In genomic region chr7:97590488-97590887, GRCm38 (mm10) we compare ENCODE assay signal across 15 mouse cellular contexts. TPM values are rescaled to one million over a fixed set of nuclear protein-coding genes. Genes with fewer than 3 reads are reported as not detected.
A peak's percentile ranks its signal among the peaks of the same experiment; 100 is the strongest.
DNase-seq lines count a peak whose midpoint lies in the region; ATAC-seq and TF ChIP-seq lines count a peak whose summit lies in the region.
"Had no signal": no experiment of that assay in that cellular context is flagged by ENCODE, and none has a peak within 500 bp of the region (broad histone marks: within the 10 kb centered on the region; RNA-seq: fewer than 3 reads in every experiment).

No protein-coding gene starts in this region.

- intact Hi-C loops in heart, postnatal 14 days (cut with DNase I), result no loop called here

- no peak for DNase-seq in heart, postnatal 14 days
- peak; percentile 59 for DNase-seq in ZHBTc4 (ENCODE audit: low read depth, low spot score)
- peak in 2 of 3 experiments; percentile 1 to 17 for DNase-seq in liver, embryonic 14.5 days (ENCODE audit: low read depth in 3 of 3, low spot score in 3 of 3)
- no peak for DNase-seq in testis, postnatal 10 days (ENCODE audit: low spot score)
- DNase-seq: cerebellum, adult 9-11 months; heart, postnatal 10 days; kidney, postnatal 14 days had no signal

- 3% methylated on average over 3 of the region's 3 CpGs for WGBS in heart, embryonic 13.5 days
- 15% methylated on average over 3 of the region's 3 CpGs for WGBS in liver, embryonic 14.5 days (ENCODE audit: insufficient replicate concordance)

- H3K9me3 ChIP-seq in heart, embryonic 13.5 days, result no peaks in the 10 kb centered on the region
- no peaks in the 10 kb centered on the region for H3K9me3 ChIP-seq in ES-Bruce4 (replicated peaks; ENCODE audit: control insufficient read depth, insufficient read depth, low read length, poor library complexity, severe bottlenecking)
- no peaks in the 10 kb centered on the region for H3K9me3 ChIP-seq in liver, embryonic 14.5 days (ENCODE audit: control insufficient read depth, low read length)
- H3K9me3 ChIP-seq: limb, embryonic 15.5 days; megakaryocyte, embryonic 14.5 days; neural tube, embryonic 13.5 days had no signal

- no peak for TF ChIP-seq EP300 in ES-Bruce4 (IDR thresholded peaks at IDR 0.05; ENCODE audit: insufficient read depth, low read depth, low read length)
- peak; percentile 24; the same call in 1 of the 2 replicates for TF ChIP-seq EP300 in liver, embryonic 14.5 days (IDR thresholded peaks at IDR 0.05; ENCODE audit: low read depth)

- peaks cover 46% of the 10 kb centered on the region for H3K4me1 ChIP-seq in heart, embryonic 13.5 days
- peaks cover 9% of the 10 kb centered on the region for H3K4me1 ChIP-seq in ES-Bruce4 (ENCODE audit: control insufficient read depth, insufficient read depth, low read length)
- peaks cover 19 to 22% of the 10 kb centered on the region in 2 experiments for H3K4me1 ChIP-seq in liver, embryonic 14.5 days (replicated peaks; ENCODE audit: control insufficient read depth in 2 of 2, insufficient read depth in 2 of 2, low read length in 1 of 2)

- no peaks in the 10 kb centered on the region for H3K27me3 ChIP-seq in heart, embryonic 13.5 days (replicated peaks)
- H3K27me3 ChIP-seq in ES-Bruce4 (ENCODE audit: control insufficient read depth, insufficient read depth, low read length, poor library complexity, severe bottlenecking), result no peaks in the 10 kb centered on the region
- H3K27me3 ChIP-seq in liver, embryonic 14.5 days (ENCODE audit: control insufficient read depth, insufficient read depth, low read length), result no peaks in the 10 kb centered on the region
- H3K27me3 ChIP-seq: limb, embryonic 15.5 days; megakaryocyte, embryonic 14.5 days; neural tube, embryonic 13.5 days had no signal

- H3K27ac ChIP-seq in heart, embryonic 13.5 days (replicated peaks), result peak overlapping the region; percentile 9; the same call in 1 of the 2 replicates
- peak overlapping the region; percentile 39; the same call in 1 of the 2 replicates for H3K27ac ChIP-seq in ES-Bruce4 (ENCODE audit: insufficient read depth, low read length)
- H3K27ac ChIP-seq in liver, embryonic 14.5 days, result no peak overlapping the region
- H3K27ac ChIP-seq: left cerebral cortex, adult 2 months; limb, embryonic 15.5 days; neural tube, embryonic 13.5 days had no signal

- no peak for TF ChIP-seq CTCF in ES-Bruce4 (IDR thresholded peaks at IDR 0.05; ENCODE audit: low read depth, low read length)
- no peak for TF ChIP-seq CTCF in liver, embryonic 14.5 days (IDR thresholded peaks at IDR 0.05; ENCODE audit: low read depth)

- ATAC-seq in heart, embryonic 13.5 days (ENCODE audit: extremely low read depth, insufficient number of reproducible peaks, low FRiP score, low TSS enrichment), result no peak
- ATAC-seq in liver, embryonic 14.5 days (ENCODE audit: insufficient read depth), result peak; percentile 76
- ATAC-seq in granulocyte monocyte progenitor cell, adult 5-6 weeks (replicated peaks; ENCODE audit: poor library complexity, severe bottlenecking), result no peak
- ATAC-seq: activated CD4-positive, CD25-positive, alpha-beta regulatory T cell, adult 4 months had no signal

- H3K36me3 ChIP-seq in heart, embryonic 13.5 days, result 0 out of 2 replicates have a peak, but pooled peaks cover 3% of the 10 kb centered on the region
- H3K36me3 ChIP-seq in ES-Bruce4 (ENCODE audit: control insufficient read depth, insufficient read depth, low read length, poor library complexity, severe bottlenecking), result no peaks in the 10 kb centered on the region
- no peaks in the 10 kb centered on the region for H3K36me3 ChIP-seq in liver, embryonic 14.5 days (replicated peaks; ENCODE audit: control insufficient read depth, insufficient read depth, low read depth)
- H3K36me3 ChIP-seq: limb, embryonic 15.5 days had no signal

- H3K9ac ChIP-seq in heart, embryonic 13.5 days, result peak overlapping the region; percentile 59
- no peak overlapping the region for H3K9ac ChIP-seq in ES-Bruce4 (ENCODE audit: low read depth, poor library complexity, severe bottlenecking)
- no peak overlapping the region for H3K9ac ChIP-seq in liver, embryonic 14.5 days (replicated peaks)
- H3K9ac ChIP-seq: limb, embryonic 15.5 days; neural tube, embryonic 13.5 days had no signal

- no peak overlapping the region for H3K4me3 ChIP-seq in heart, embryonic 13.5 days
- no peak overlapping the region for H3K4me3 ChIP-seq in ES-Bruce4 (ENCODE audit: low read depth, low read length)
- H3K4me3 ChIP-seq in liver, embryonic 14.5 days (ENCODE audit: insufficient read depth in 1 of 2, low read depth in 2 of 2, low read length in 2 of 2), result no peak overlapping the region
- H3K4me3 ChIP-seq: left cerebral cortex, adult 2 months; limb, embryonic 15.5 days; megakaryocyte, embryonic 14.5 days; neural tube, embryonic 13.5 days had no signal

- H3K4me2 ChIP-seq in heart, embryonic 13.5 days, result no peak overlapping the region; the same call in 1 of the 2 replicates
- H3K4me2 ChIP-seq in liver, embryonic 14.5 days (ENCODE audit: low read depth), result peak overlapping the region; percentile 1
- H3K4me2 ChIP-seq: limb, embryonic 15.5 days; neural tube, embryonic 13.5 days had no signal

- no peak for TF ChIP-seq POLR2A in ES-Bruce4 (IDR thresholded peaks at IDR 0.05; ENCODE audit: insufficient read depth, low read length)

RNA-seq across cellular contexts. Expression of gene Rsf1, which starts 10.8 kb away (rescaled TPM):
- 11.2 and 14.0 TPM in 2 replicates for polyA plus RNA-seq in heart, embryonic 13.5 days (2015; fragmentation: Nextera tagmentation; extraction: Ambion mirVana)
- total RNA-seq in heart, postnatal 14 days (2021), result 10 to 100 TPM; 17.4 to 18.6 TPM
- polyA plus RNA-seq in ES-Bruce4 (2011; ENCODE audit: insufficient read depth, insufficient read length, low read depth, missing spikeins), result 57.3 and 66.4 TPM in 2 replicates
- polyA plus RNA-seq in liver, embryonic 14.5 days (2012; rRNA removed), result 1.4 and 2.8 TPM in 2 replicates
- polyA plus RNA-seq in liver, embryonic 14.5 days (2014; fragmentation: Nextera tagmentation; extraction: Ambion mirVana), result 4.9 and 5.0 TPM in 2 replicates
- total RNA-seq in granulocyte monocyte progenitor cell, adult 5-6 weeks (2014; fragmentation: Nextera tagmentation), result 21.9 and 33.3 TPM in 2 replicates
- 35.8 and 38.3 TPM in 2 replicates for total RNA-seq in granulocyte monocyte progenitor cell, adult 5-6 weeks (2017)

RNA-seq across cellular contexts. Expression of gene Aamdc, which starts 11.2 kb away (rescaled TPM):
- 36.4 and 39.7 TPM in 2 replicates for polyA plus RNA-seq in heart, embryonic 13.5 days (2015; fragmentation: Nextera tagmentation; extraction: Ambion mirVana)
- total RNA-seq in heart, postnatal 14 days (2021), result 10 to 100 TPM; 47.5 to 48.8 TPM
- 23.8 and 25.2 TPM in 2 replicates for polyA plus RNA-seq in ES-Bruce4 (2011; ENCODE audit: insufficient read depth, insufficient read length, low read depth, missing spikeins)
- 7.7 and 9.9 TPM in 2 replicates for polyA plus RNA-seq in liver, embryonic 14.5 days (2012; rRNA removed)
- 16.0 and 16.4 TPM in 2 replicates for polyA plus RNA-seq in liver, embryonic 14.5 days (2014; fragmentation: Nextera tagmentation; extraction: Ambion mirVana)
- 15.4 and 36.3 TPM in 2 replicates for total RNA-seq in granulocyte monocyte progenitor cell, adult 5-6 weeks (2014; fragmentation: Nextera tagmentation)
- 37.0 and 42.6 TPM in 2 replicates for total RNA-seq in granulocyte monocyte progenitor cell, adult 5-6 weeks (2017)

Comparison
In these comparisons a context has a peak if more than half of its experiments do, and no peak if none do; other contexts are left out.
1. DNase-seq: peak in ZHBTc4 (single experiment) and liver, embryonic 14.5 days (2 of 3); none in heart, postnatal 14 days (0 of 2) and testis, postnatal 10 days (single experiment).